Mouse (Mus musculus): ENCODE results near the gene Ano2. TPM values are rescaled to one million over a fixed set of nuclear protein-coding genes. Genes with fewer than 3 reads are reported as not detected.

The Ano2 gene
- polyA plus RNA-seq, 1 experiment from 2014 or later: 0.44 TPM

DNA sequence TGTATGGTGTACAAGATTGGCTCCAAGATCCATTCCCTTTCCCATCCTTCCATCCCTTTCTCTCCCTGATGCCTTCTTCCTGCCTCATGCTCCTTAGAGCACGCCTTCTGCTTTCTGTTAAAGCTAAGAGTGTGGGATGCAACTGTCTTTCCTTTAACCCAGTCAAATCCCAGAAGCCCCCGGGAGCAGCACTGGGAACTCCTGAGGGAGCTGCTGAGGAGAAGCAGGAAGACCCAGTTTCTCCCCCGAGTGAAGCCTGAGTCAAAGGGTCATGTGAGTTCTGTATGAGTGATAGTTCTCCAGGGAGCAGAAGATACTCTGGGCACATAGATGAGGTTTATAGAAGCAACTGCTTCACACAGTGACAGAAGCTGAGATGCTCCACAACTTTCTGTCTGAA lies 367.5 kb downstream of the Ano2 start:
- 79% methylated on average over 3 of the region's 3 CpGs for WGBS
- Histone ChIP-seq H3K9ac (ENCODE audit: low read length) (no peak overlapping the region), H3K4me2 (ENCODE audit: low read depth, low read length, severe bottlenecking) (no peak overlapping the region), H3K27ac (ENCODE audit: low read depth, low read length) (no peak overlapping the region), H3K4me1 (replicated peaks; ENCODE audit: control insufficient read depth, insufficient read depth, low read length) (no peaks in the 10 kb centered on the region), H3K4me3 (ENCODE audit: low read depth, low read length) (no peak overlapping the region), H3K36me3 (ENCODE audit: control insufficient read depth, insufficient read depth, low read length) (no peaks in the 10 kb centered on the region), H3K27me3 (ENCODE audit: control insufficient read depth, insufficient read depth, low read length) (no peaks in the 10 kb centered on the region), H3K9me3 (ENCODE audit: control insufficient read depth, low read length) (no peaks in the 10 kb centered on the region)
- ATAC-seq (replicated peaks; ENCODE audit: low FRiP score): no peak
- no peak for DNase-seq (ENCODE audit: low spot score)

DNA sequence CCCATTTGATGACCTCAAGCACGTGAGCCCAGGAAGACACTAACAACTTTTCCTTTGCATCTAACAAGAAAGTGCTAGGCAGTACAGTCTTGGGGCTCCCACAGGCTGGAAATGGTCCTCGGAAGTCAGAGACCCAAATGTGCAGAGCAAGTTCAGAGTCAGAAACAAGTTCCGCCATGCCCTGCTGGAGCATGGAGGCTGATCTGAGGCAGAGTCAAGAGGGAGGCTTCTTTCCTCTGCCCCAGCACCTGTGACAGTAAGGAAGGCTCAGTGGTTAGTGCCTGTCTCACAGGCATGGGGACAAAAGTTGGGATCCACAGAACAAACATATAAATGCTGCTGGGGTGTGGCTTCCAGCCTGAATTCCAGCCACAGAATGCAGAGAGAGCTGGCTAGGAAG lies 390.3 kb downstream of the Ano2 start:
- H3K27me3 ChIP-seq (ENCODE audit: control insufficient read depth, insufficient read depth, low read length): no peaks in the 10 kb centered on the region
- H3K27ac ChIP-seq (ENCODE audit: low read depth, low read length): no peak overlapping the region
- no peak overlapping the region for H3K9ac ChIP-seq (ENCODE audit: low read length)
- H3K9me3 ChIP-seq (ENCODE audit: control insufficient read depth, low read length): no peaks in the 10 kb centered on the region
- no peak overlapping the region for H3K4me3 ChIP-seq (ENCODE audit: low read depth, low read length)
- WGBS: 84% methylated on average over 3 of the region's 3 CpGs
- ATAC-seq (replicated peaks; ENCODE audit: low FRiP score) (no peak), DNase-seq (ENCODE audit: low spot score) (no peak)
- H3K4me1 ChIP-seq (replicated peaks; ENCODE audit: control insufficient read depth, insufficient read depth, low read length): no peaks in the 10 kb centered on the region
- H3K36me3 ChIP-seq (ENCODE audit: control insufficient read depth, insufficient read depth, low read length): no peaks in the 10 kb centered on the region
- no peak overlapping the region for H3K4me2 ChIP-seq (ENCODE audit: low read depth, low read length, severe bottlenecking)

DNA sequence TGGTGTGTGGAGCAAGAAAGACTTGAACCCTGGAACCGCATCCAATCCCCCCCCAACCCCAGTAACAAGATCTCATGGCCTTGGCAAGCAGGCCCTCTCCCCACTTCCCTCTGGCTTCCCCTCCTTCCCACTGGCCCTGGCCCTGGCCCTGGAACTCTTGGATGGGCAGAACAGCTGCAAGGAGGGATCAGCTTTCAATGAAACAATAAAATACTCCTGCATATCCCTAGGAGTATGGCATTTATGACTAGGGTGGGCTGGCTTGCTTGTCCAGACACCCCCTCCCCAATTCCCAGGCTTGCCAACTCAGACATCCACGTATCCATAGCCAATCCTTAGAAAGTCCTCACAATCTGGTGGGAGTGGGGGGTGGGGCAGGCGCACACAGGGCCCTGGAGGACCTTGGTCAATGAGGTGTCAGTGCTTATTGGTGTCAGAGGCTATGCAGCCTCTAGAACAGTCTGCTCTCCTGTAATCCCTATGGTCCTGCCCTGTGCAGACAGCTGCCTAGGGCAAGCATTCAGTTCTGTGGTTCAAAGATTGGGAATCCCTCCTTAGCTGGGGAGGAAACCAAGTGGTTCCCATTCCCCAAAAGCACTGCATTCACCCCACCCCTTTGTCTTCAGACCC lies 396.2 kb downstream of the Ano2 start:
- no peaks in the 10 kb centered on the region for H3K27me3 ChIP-seq (ENCODE audit: control insufficient read depth, insufficient read depth, low read length)
- H3K9me3 ChIP-seq (ENCODE audit: control insufficient read depth, low read length): no peaks in the 10 kb centered on the region
- no peaks in the 10 kb centered on the region for H3K4me1 ChIP-seq (replicated peaks; ENCODE audit: control insufficient read depth, insufficient read depth, low read length)
- no peak overlapping the region for H3K27ac ChIP-seq (ENCODE audit: low read depth, low read length)
- ATAC-seq (replicated peaks; ENCODE audit: low FRiP score) (no peak), DNase-seq (ENCODE audit: low spot score) (no peak)
- no peak overlapping the region for H3K4me3 ChIP-seq (ENCODE audit: low read depth, low read length)
- no peaks in the 10 kb centered on the region for H3K36me3 ChIP-seq (ENCODE audit: control insufficient read depth, insufficient read depth, low read length)
- H3K4me2 ChIP-seq (ENCODE audit: low read depth, low read length, severe bottlenecking): no peak overlapping the region
- 80% methylated on average over 3 of the region's 3 CpGs for WGBS
- no peak overlapping the region for H3K9ac ChIP-seq (ENCODE audit: low read length)

DNA sequence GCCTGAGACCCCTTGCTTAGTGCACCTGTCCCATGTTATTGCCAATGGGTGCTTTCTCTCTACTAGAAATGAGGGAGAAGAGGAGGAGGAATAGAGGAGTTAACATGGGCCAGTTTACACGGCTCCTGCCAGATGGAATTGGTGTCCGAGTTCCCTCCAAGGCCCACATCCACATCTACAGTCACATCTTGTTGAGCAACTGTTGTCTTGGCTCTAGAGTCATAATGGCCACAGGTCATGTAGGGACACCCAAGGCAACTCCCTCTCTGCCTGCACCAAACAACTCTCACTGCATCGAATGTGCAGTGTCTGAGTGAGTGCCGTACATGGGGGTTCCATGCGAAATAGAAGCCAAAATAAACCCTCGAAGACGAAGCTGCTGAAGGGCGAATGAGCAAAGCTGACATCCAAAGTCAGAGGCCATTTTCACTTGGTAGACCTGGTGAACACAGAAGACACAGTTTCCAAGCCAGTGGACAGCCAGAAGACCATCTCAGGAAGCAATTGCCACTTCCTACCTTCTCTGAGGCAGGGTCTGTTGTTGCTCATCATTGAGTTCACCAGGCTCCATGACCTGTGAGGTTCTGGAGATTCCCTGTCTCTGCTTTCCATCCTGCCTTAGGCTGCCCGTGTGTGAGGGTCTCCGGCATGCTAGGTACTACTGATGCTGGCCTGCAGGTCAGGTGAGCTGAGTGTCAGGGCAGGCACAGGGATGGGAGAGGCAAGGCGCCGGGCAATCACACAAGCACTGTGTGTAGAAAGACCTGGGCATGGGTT lies 398.5 kb downstream of the Ano2 start:
- no peak for DNase-seq (ENCODE audit: low spot score)
- 94% methylated on average over 12 of the region's 12 CpGs for WGBS
- no peak overlapping the region for H3K4me3 ChIP-seq (ENCODE audit: low read depth, low read length)
- no peak overlapping the region for H3K4me2 ChIP-seq (ENCODE audit: low read depth, low read length, severe bottlenecking)
- ATAC-seq (replicated peaks; ENCODE audit: low FRiP score): no peak
- H3K4me1 ChIP-seq (replicated peaks; ENCODE audit: control insufficient read depth, insufficient read depth, low read length): no peaks in the 10 kb centered on the region
- H3K27ac ChIP-seq (ENCODE audit: low read depth, low read length): no peak overlapping the region
- no peak overlapping the region for H3K9ac ChIP-seq (ENCODE audit: low read length)
- H3K9me3 ChIP-seq (ENCODE audit: control insufficient read depth, low read length): no peaks in the 10 kb centered on the region
- H3K36me3 ChIP-seq (ENCODE audit: control insufficient read depth, insufficient read depth, low read length): no peaks in the 10 kb centered on the region
- H3K27me3 ChIP-seq (ENCODE audit: control insufficient read depth, insufficient read depth, low read length): no peaks in the 10 kb centered on the region

Other genes starting within 250 kb of the Ano2 start
- gene Cd9, start 195.6 kb upstream of the Ano2 start, polyA plus RNA-seq (2014; fragmentation: Nextera tagmentation; extraction: Ambion mirVana): 40.5 and 47.4 TPM in 2 replicates
- 9.0 and 11.7 TPM in 2 replicates for gene Vwf, start 143.6 kb upstream of the Ano2 start, polyA plus RNA-seq (2014; fragmentation: Nextera tagmentation; extraction: Ambion mirVana)